Mouse (Mus musculus): ENCODE data around the gene Syvn1. TPM values are rescaled to one million over a fixed set of nuclear protein-coding genes. Genes with fewer than 3 reads are reported as not detected.
A peak's percentile ranks its signal among the peaks of the same experiment; 100 is the strongest.

Gene Syvn1
- 31.5 and 32.8 TPM in 2 replicates for polyA plus RNA-seq (2012; rRNA removed)

GRCm38 (mm10) chr19:6046294-6047153 is at the start of gene Syvn1:
Gene Syvn1, plus strand, starts transcription at chr19:6046576.
- TF ChIP-seq CTCF (conservative IDR thresholded peaks at IDR 0.05; ENCODE audit: insufficient read depth, insufficient read length, low read depth, low read length) (no peak), POLR2A (IDR thresholded peaks at IDR 0.05; ENCODE audit: low read depth, low read length) (peak; percentile 57)
- no peaks in the 10 kb centered on the region; the same call in 1 of the 2 replicates for H3K36me3 ChIP-seq (ENCODE audit: control insufficient read depth, insufficient read depth, low read length)
- peak within 1 kb of the TSS; percentile 94 for H3K27ac ChIP-seq (ENCODE audit: insufficient read depth, low read depth, low read length)
- DNase-seq = peak; percentile 98
- peak within 1 kb of the TSS; percentile 80 for H3K4me3 ChIP-seq (ENCODE audit: insufficient read depth, low read depth, low read length)
- peaks cover 12% of the 10 kb centered on the region; the same call in 1 of the 2 replicates for H3K4me1 ChIP-seq (ENCODE audit: control insufficient read depth, insufficient read depth, low read length)
- no peaks in the 10 kb centered on the region for H3K27me3 ChIP-seq (replicated peaks; ENCODE audit: control insufficient read depth, insufficient read depth, low read length)
- WGBS = under 1% methylated on average over 65 of the region's 65 CpGs

- TF ChIP-seq POLR2A (IDR thresholded peaks at IDR 0.05; ENCODE audit: low read depth, low read length) = no peak
- TF ChIP-seq CTCF (conservative IDR thresholded peaks at IDR 0.05; ENCODE audit: insufficient read depth, insufficient read length, low read depth, low read length) = peak; percentile 32; the same call in 1 of the 2 replicates
- Histone ChIP-seq H3K4me1 (ENCODE audit: control insufficient read depth, insufficient read depth, low read length) (no peaks in the 10 kb centered on the region), H3K4me3 (ENCODE audit: insufficient read depth, low read depth, low read length) (no peak overlapping the region), H3K27ac (ENCODE audit: insufficient read depth, low read depth, low read length) (no peak overlapping the region), H3K27me3 (replicated peaks; ENCODE audit: control insufficient read depth, insufficient read depth, low read length) (no peaks in the 10 kb centered on the region), H3K36me3 (ENCODE audit: control insufficient read depth, insufficient read depth, low read length) (no peaks in the 10 kb centered on the region)
- 91% methylated on average over 3 of the region's 3 CpGs for WGBS
- no peak for DNase-seq
These were observed 48.2 kb upstream of the Syvn1 start for GRCm38 (mm10) chr19:5998180-5998579.

GRCm38 (mm10) chr19:5999969-6000368 is 46.4 kb upstream of the Syvn1 start:
- H3K27ac ChIP-seq (ENCODE audit: insufficient read depth, low read depth, low read length) = no peak overlapping the region
- no peaks in the 10 kb centered on the region for H3K36me3 ChIP-seq (ENCODE audit: control insufficient read depth, insufficient read depth, low read length)
- DNase-seq = no peak
- H3K4me1 ChIP-seq (ENCODE audit: control insufficient read depth, insufficient read depth, low read length) = no peaks in the 10 kb centered on the region
- TF ChIP-seq CTCF (conservative IDR thresholded peaks at IDR 0.05; ENCODE audit: insufficient read depth, insufficient read length, low read depth, low read length) = no peak
- TF ChIP-seq POLR2A (IDR thresholded peaks at IDR 0.05; ENCODE audit: low read depth, low read length) = no peak
- WGBS = 83% methylated on average over 5 of the region's 5 CpGs
- H3K4me3 ChIP-seq (ENCODE audit: insufficient read depth, low read depth, low read length) = no peak overlapping the region
- no peaks in the 10 kb centered on the region for H3K27me3 ChIP-seq (replicated peaks; ENCODE audit: control insufficient read depth, insufficient read depth, low read length)

GRCm38 (mm10) chr19:6005541-6005940 is 40.8 kb upstream of the Syvn1 start:
- no peak overlapping the region for H3K4me3 ChIP-seq (ENCODE audit: insufficient read depth, low read depth, low read length)
- no peaks in the 10 kb centered on the region for H3K27me3 ChIP-seq (replicated peaks; ENCODE audit: control insufficient read depth, insufficient read depth, low read length)
- no peak overlapping the region for H3K27ac ChIP-seq (ENCODE audit: insufficient read depth, low read depth, low read length)
- no peaks in the 10 kb centered on the region for H3K4me1 ChIP-seq (ENCODE audit: control insufficient read depth, insufficient read depth, low read length)
- 68% methylated on average over 11 of the region's 11 CpGs for WGBS
- H3K36me3 ChIP-seq (ENCODE audit: control insufficient read depth, insufficient read depth, low read length) = no peaks in the 10 kb centered on the region
- no peak for DNase-seq
- TF ChIP-seq CTCF (conservative IDR thresholded peaks at IDR 0.05; ENCODE audit: insufficient read depth, insufficient read length, low read depth, low read length) = no peak
- no peak for TF ChIP-seq POLR2A (IDR thresholded peaks at IDR 0.05; ENCODE audit: low read depth, low read length)

GRCm38 (mm10) chr19:6007013-6007412 is 39.4 kb upstream of the Syvn1 start:
- H3K4me3 ChIP-seq (ENCODE audit: insufficient read depth, low read depth, low read length) = no peak overlapping the region
- no peaks in the 10 kb centered on the region for H3K36me3 ChIP-seq (ENCODE audit: control insufficient read depth, insufficient read depth, low read length)
- H3K27me3 ChIP-seq (replicated peaks; ENCODE audit: control insufficient read depth, insufficient read depth, low read length) = no peaks in the 10 kb centered on the region
- H3K27ac ChIP-seq (ENCODE audit: insufficient read depth, low read depth, low read length) = no peak overlapping the region
- no peaks in the 10 kb centered on the region for H3K4me1 ChIP-seq (ENCODE audit: control insufficient read depth, insufficient read depth, low read length)
- no peak for DNase-seq
- TF ChIP-seq CTCF (conservative IDR thresholded peaks at IDR 0.05; ENCODE audit: insufficient read depth, insufficient read length, low read depth, low read length) = no peak
- TF ChIP-seq POLR2A (IDR thresholded peaks at IDR 0.05; ENCODE audit: low read depth, low read length) = no peak
- WGBS = 67% methylated on average over 13 of the region's 13 CpGs

GRCm38 (mm10) chr19:6009137-6009536 is 37.2 kb upstream of the Syvn1 start:
- Histone ChIP-seq H3K27ac (ENCODE audit: insufficient read depth, low read depth, low read length) (no peak overlapping the region), H3K27me3 (replicated peaks; ENCODE audit: control insufficient read depth, insufficient read depth, low read length) (no peaks in the 10 kb centered on the region), H3K4me1 (ENCODE audit: control insufficient read depth, insufficient read depth, low read length) (no peaks in the 10 kb centered on the region; the same call in 1 of the 2 replicates), H3K36me3 (ENCODE audit: control insufficient read depth, insufficient read depth, low read length) (no peaks in the 10 kb centered on the region), H3K4me3 (ENCODE audit: insufficient read depth, low read depth, low read length) (no peak overlapping the region)
- TF ChIP-seq POLR2A (IDR thresholded peaks at IDR 0.05; ENCODE audit: low read depth, low read length) = no peak
- TF ChIP-seq CTCF (conservative IDR thresholded peaks at IDR 0.05; ENCODE audit: insufficient read depth, insufficient read length, low read depth, low read length) = no peak
- 90% methylated on average over 8 of the region's 8 CpGs for WGBS
- DNase-seq = no peak

GRCm38 (mm10) chr19:6013691-6014090 is 32.7 kb upstream of the Syvn1 start:
- Histone ChIP-seq H3K4me1 (ENCODE audit: control insufficient read depth, insufficient read depth, low read length) (peaks cover 5% of the 10 kb centered on the region; the same call in 1 of the 2 replicates), H3K4me3 (ENCODE audit: insufficient read depth, low read depth, low read length) (no peak overlapping the region), H3K27ac (ENCODE audit: insufficient read depth, low read depth, low read length) (peak overlapping the region; percentile 9; the same call in 1 of the 2 replicates), H3K27me3 (replicated peaks; ENCODE audit: control insufficient read depth, insufficient read depth, low read length) (no peaks in the 10 kb centered on the region), H3K36me3 (ENCODE audit: control insufficient read depth, insufficient read depth, low read length) (no peaks in the 10 kb centered on the region)
- no peak for DNase-seq
- TF ChIP-seq CTCF (conservative IDR thresholded peaks at IDR 0.05; ENCODE audit: insufficient read depth, insufficient read length, low read depth, low read length) (no peak), POLR2A (IDR thresholded peaks at IDR 0.05; ENCODE audit: low read depth, low read length) (no peak)
- 81% methylated on average over 10 of the region's 10 CpGs for WGBS

Data from kidney, adult 2 months (tissue).